Mouse (Mus musculus) ovary, adult 18-20 months (tissue): Measurements from ENCODE around the gene Disc1.

Experiments used
- DNase-seq: peaks from one replicate; pipeline ENCODE4 v3.0.0; 2022; ENCODE audit warnings: low spot score, mixed read lengths

Disc1 gene

DNA sequence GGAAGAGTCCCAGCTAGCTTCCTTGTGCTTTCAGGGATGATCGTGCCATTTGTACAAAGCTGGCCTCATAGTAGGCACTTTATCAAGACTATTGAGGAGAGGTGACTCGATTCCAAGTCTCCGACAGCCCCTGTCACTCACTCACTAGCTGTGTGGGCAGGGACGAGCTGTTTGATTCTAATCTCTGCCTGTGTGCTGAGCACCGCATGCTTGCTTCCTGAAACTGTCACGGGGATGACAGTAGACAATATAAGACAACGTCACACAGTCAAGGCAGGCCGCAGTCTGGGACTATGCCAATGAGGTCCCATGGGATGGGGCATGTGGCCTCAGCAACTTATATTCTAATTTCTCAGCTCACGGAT is 13.6 kb downstream of the Disc1 start:
- DNase-seq: no peak

- DNase-seq: no peak
Measured at GRCm38 (mm10) chr8:125068146-125068905, 14.3 kb downstream of the Disc1 start.

GRCm38 (mm10) chr8:125069304-125069703 is 15.3 kb downstream of the Disc1 start:
- no peak for DNase-seq

DNA sequence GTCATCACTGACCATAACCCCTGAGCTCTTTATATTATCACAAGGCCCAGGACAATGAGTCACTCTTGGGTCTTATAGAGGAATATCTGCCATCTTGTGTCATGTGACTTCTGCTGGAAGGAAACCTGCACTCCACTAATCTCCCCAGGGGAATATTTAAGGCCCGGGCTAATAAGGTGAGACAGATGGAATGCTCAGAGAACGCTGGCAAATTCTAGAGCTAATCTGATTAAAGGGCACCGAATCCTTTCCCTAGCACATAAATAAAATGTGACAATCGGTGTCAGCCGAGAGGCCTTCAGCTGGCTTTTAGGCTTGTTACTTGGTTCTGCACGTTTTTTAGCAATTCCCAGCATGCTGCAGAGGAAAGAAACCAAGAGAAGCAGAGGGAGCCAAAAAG is 15.7 kb downstream of the Disc1 start:
- DNase-seq: no peak

GRCm38 (mm10) chr8:125074141-125074540 is 20.1 kb downstream of the Disc1 start:
- DNase-seq: no peak

DNA sequence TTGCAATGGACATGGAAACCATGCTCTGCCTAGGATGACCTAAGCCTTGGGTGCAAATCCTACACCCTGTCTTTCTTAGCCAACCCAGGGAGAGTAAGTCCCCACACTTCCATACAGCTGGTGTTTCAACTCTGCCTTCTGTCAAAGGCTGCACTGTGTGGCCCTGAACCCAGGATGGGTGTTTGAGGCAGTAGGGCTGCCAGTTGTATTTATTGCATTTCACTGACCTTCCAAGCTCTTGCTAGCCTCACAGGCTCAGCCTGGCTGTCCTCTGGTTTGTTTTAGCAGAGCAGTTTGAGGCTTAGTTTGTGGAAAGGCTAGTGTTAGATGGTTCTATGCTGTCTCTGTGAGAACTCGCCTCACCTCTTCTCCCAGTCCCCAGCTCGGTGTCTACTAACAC is 20.6 kb downstream of the Disc1 start:
- no peak for DNase-seq

GRCm38 (mm10) chr8:125075389-125075788 is 21.4 kb downstream of the Disc1 start:
- DNase-seq: no peak

GRCm38 (mm10) chr8:125077326-125077725 is 23.3 kb downstream of the Disc1 start:
- no peak for DNase-seq

GRCm38 (mm10) chr8:125078771-125079384 is 24.9 kb downstream of the Disc1 start:
- DNase-seq: no peak

DNA sequence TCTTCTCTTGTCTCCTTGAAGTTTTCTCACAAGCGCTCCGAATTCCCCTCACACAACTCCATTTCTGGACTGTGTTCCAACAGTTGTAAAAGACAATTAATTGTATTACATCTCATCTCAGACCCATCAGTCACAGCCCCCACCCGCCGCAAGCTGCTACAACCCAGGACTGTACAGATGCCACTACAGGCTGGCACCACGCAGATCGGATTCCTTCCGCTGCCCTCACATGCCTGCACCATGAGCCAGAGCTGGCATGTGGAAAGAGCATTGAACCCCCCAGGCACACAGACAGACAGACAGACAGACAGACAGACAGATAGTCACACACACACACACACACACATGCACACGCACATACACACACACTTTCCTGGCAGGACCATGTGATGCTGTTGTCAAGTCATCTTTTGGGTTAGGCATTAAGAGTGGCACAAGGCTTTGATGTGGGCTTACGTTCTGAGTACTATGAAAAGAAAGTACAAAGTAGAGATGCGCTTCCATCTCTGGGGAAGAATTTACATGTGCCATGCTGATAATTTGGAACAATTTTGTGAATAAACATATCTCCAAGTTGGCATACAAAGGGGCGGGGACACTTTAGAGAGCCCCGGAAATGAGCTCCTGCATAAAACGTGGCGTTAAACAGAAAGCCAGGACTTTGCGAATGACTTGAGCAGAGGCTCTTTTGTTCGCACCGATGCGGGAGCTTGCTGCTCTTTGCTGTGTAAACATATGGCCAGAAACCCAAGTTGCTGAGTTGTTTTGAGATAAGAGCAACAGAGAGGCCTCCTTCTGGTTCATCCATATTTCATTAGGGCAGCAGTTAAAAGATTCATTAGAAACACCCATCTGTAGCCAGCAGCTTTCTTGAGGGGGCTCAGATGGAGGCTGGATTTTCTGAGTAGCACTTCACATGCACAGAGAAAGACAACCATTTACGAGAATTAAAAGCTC is 26.7 kb downstream of the Disc1 start:
- DNase-seq: no peak

- DNase-seq: no peak
Measured at GRCm38 (mm10) chr8:125083746-125084145, 29.8 kb downstream of the Disc1 start.

DNA sequence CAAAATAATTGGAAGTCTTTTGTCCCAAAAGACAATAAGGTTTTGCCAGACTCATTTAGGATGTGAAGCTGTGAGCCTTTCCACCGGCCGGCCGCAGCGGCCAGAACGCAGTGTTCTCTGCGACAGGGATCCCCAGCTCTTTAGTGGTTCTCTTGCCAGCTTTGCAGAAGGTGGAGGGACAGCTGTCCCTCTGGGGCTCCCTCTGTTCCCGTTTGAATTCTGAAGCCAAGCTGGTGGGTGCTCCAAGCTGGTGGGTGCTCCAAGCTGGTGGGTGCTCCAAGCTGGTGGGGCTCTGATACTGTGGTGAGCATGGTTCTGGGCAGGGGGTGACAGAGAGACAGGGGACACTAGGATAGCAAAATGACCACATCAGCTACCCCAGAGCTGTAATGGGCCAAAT is 30.5 kb downstream of the Disc1 start:
- no peak for DNase-seq

DNA sequence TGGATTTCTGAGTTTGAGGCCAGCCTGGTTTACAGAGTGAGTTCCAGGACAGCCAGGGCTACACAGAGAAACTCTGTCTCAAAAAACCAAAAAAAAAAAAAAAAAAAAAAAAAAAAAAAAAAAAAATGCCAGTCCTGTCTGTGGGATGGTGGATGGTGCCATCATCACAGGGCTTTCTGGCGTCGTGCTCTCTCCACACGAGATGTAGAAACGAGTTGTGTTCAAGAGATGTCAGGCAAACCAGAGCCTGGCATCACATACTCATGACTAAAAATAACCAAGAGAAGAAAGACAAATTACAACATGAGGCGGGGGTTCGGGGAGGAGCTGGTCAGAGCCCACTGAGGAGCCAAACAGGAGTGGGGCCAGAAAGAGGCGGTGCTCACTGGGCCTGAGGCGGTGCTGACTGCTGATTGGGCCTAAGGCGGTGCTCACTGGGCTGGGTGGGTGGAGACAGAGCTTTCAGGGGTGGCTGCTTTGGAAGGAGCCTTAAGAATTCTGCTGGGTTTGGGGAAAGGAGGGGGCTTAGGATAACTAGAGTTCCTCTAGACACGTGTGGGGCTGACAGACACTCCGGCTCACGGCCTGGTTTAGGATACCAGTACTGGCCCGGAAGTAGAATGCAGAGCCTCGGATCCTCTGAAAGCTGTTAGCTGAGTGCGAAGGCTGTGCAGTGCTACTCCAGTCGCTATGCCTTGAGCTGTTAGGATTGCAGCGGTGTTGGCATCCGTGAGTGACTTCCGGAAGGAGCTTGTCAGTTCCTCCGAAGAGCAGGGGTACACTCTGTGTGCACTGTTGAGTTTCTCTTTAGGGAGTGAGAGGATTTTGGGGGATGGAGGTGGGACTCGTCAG is 37.1 kb downstream of the Disc1 start:
- DNase-seq: peak; percentile 57

GRCm38 (mm10) chr8:125097140-125097539 is 43.1 kb downstream of the Disc1 start:
- DNase-seq: no peak

GRCm38 (mm10) chr8:125098050-125098449 is 44.1 kb downstream of the Disc1 start:
- peak; percentile 17 for DNase-seq

DNA sequence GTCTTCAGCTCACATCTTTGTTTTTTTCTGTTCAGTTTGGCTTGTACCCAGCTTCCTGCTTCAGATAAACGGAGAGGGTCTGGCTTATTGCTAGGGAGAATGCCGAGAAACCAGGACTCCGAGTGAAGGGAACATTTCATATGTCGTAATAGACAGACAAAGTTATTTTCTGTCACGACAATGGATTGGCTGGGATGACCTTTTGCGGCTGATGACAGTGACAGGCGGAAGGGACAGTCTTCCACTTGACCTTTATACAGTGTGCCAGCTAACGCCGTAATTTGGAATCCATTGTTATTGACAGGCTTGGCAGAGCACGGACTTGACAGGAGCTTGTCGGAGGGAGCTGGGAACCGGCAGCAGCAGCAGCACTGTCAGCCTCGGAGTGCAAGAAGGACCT is 48.3 kb downstream of the Disc1 start:
- DNase-seq: no peak

GRCm38 (mm10) chr8:125113171-125113570 is 59.2 kb downstream of the Disc1 start:
- DNase-seq: no peak

DNA sequence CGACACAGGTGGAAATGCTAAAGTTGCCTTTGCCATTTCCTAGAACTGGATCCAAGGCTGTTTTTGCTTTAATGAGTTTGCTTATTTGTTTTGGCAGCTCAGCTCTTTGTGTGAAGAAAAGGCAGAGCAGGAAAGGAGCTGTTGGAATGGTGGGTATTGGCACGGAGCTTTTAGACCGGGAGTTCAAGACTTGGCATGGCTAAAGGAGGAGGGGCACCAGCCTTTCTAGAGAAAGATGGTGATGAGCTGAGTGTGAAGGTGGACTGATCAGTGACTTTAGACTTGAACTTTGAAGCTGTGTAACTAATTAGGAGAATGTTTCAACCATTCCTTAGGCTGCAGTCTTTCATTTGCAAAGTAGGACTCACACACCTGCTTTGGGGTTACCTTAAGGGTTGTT is 59.8 kb downstream of the Disc1 start:
- DNase-seq: no peak

- DNase-seq: no peak
Measured at GRCm38 (mm10) chr8:125115321-125115720, 61.3 kb downstream of the Disc1 start.

- DNase-seq: no peak
Measured at GRCm38 (mm10) chr8:125116616-125117015, 62.6 kb downstream of the Disc1 start.

DNA sequence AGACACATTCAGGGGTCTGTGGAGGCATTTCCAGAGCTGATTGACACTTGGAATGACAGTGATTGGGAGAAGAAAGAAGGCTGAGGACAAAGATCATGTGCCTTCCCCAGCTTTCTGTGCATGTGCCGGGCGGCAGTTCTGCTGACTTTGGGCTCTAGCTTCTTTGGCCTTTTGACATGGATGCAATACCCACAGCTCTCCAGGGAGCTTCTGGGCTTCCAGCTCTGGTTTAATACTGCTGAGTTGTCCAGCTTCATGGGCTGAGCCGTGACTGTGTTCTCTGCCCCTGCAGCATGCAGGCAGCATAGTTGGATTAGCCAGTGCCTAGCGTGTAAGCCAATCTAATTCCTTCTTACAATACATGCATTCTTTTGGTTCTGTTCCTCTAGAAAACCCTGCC is 72.5 kb downstream of the Disc1 start:
- DNase-seq: no peak

GRCm38 (mm10) chr8:125127621-125128020 is 73.6 kb downstream of the Disc1 start:
- DNase-seq: no peak
